Mouse (Mus musculus) intestine, embryonic 14.5 days (tissue): ENCODE measurements around the gene Cd109. TPM values are rescaled to one million over a fixed set of nuclear protein-coding genes. Genes with fewer than 3 reads are reported as not detected.

ENCODE experiments used
- polyA plus RNA-seq: library from polyadenylated mRNA; unstranded; fragments of >200 nt; fragmentation: Nextera tagmentation; extraction: Ambion mirVana; gene quantifications from 2 replicates; pipeline ENCODE4 v1.2.1, GENCODE M21; 2014

Gene Cd109
- polyA plus RNA-seq, 1 experiment from 2014 or later, result 7.4 TPM

Other genes starting within 250 kb of the Cd109 start
- not detected in 2 replicates for gene Dppa5a, start 247.4 kb upstream of the Cd109 start, polyA plus RNA-seq
- 0.24 and 0.40 TPM in 2 replicates for gene Ooep, start 236.8 kb upstream of the Cd109 start, polyA plus RNA-seq
- 0.54 and 0.86 TPM in 2 replicates for gene Ddx43, start 219.8 kb upstream of the Cd109 start, polyA plus RNA-seq
- 1.9 and 2.4 TPM in 2 replicates for gene Cgas, start 172.3 kb upstream of the Cd109 start, polyA plus RNA-seq
- 25.5 and 26.8 TPM in 2 replicates for gene Mto1, start 167.3 kb upstream of the Cd109 start, polyA plus RNA-seq
- 0.44 TPM in 1 of 2 replicates, not detected in the other for gene Gm17324, start 166.8 kb upstream of the Cd109 start, polyA plus RNA-seq
- gene Eef1a1, start 126.4 kb upstream of the Cd109 start, polyA plus RNA-seq, result 5,695 and 6,055 TPM in 2 replicates
- gene Slc17a5, start 27.5 kb upstream of the Cd109 start, polyA plus RNA-seq, result 11.8 and 13.6 TPM in 2 replicates